Mouse (Mus musculus) neural tube, embryonic 12.5 days (tissue): ENCODE measurements around the gene Itga9. TPM values are rescaled to one million over a fixed set of nuclear protein-coding genes. Genes with fewer than 3 reads are reported as not detected.

Source experiments
- ATAC-seq: fragments of 200-750 bp; cut with Nextera tagmentation; 2 replicates; pipeline ENCODE4 v1.8.0; 2017; ENCODE audit warnings: low read depth, mild to moderate bottlenecking, moderate TSS enrichment, moderate library complexity; ENCODE audit not compliant: low FRiP score
- H3K27ac ChIP-seq: fragments of 300-500 bp; sonication (generic); 2 replicates; pipeline ENCODE4 v1.5.1; 2016
- H3K27me3 ChIP-seq: fragments of 300-500 bp; sonication (generic); replicated peaks from 2 replicates; pipeline ENCODE4 v1.6.1; 2016; ENCODE audit warnings: mild to moderate bottlenecking
- H3K36me3 ChIP-seq: fragments of 300-500 bp; sonication (generic); 2 replicates; pipeline ENCODE4 v1.6.1; 2016; ENCODE audit warnings: mild to moderate bottlenecking
- H3K4me1 ChIP-seq: fragments of 300-500 bp; sonication (generic); 2 replicates; pipeline ENCODE4 v1.6.1; 2016
- H3K4me2 ChIP-seq: fragments of 300-500 bp; sonication (generic); replicated peaks from 2 replicates; pipeline ENCODE4 v1.6.1; 2016; ENCODE audit warnings: mild to moderate bottlenecking
- H3K4me3 ChIP-seq: fragments of 300-500 bp; sonication (generic); 2 replicates; pipeline ENCODE4 v1.5.1; 2016
- H3K9ac ChIP-seq: fragments of 300-500 bp; sonication (generic); 2 replicates; pipeline ENCODE4 v1.6.1; 2016; ENCODE audit warnings: mild to moderate bottlenecking
- H3K9me3 ChIP-seq: fragments of 300-500 bp; sonication (generic); 2 replicates; pipeline ENCODE4 v1.6.1; 2016; ENCODE audit warnings: mild to moderate bottlenecking
- WGBS: fragments of 180-500 bp; shearing (Covaris S2); methylation state at CpG from one replicate; pipeline ENCODE4 v1.1.7; 2016; 5-methylcytosine and 5-hydroxymethylcytosine counted together
- polyA plus RNA-seq: library from polyadenylated mRNA; unstranded; fragments of >200 nt; fragmentation: Nextera tagmentation; extraction: Ambion mirVana; gene quantifications from 2 replicates; pipeline ENCODE4 v1.2.1, GENCODE M21; 2016

Itga9 gene
- 9.4 and 10.7 TPM in 2 replicates for polyA plus RNA-seq

- Histone ChIP-seq H3K4me3 (peak within 1 kb of the TSS; percentile 73), H3K27ac (no peak within 1 kb of the TSS), H3K4me2 (peak within 1 kb of the TSS; percentile 86), H3K36me3 (no peaks in the 10 kb centered on the region), H3K27me3 (peaks cover 36% of the 10 kb centered on the region), H3K9me3 (no peaks in the 10 kb centered on the region), H3K9ac (peak within 1 kb of the TSS; percentile 88), H3K4me1 (peaks cover 9% of the 10 kb centered on the region)
- whole genome bisulfite sequencing = 11% methylated on average over 42 of the region's 42 CpGs
- ATAC-seq = peak; percentile 79
These were observed at the start of gene Itga9 for GRCm38 (mm10) chr9:118606148-118606816. Gene Itga9 (plus strand): TSS chr9:118606690.

- Histone ChIP-seq H3K4me3 (no peak overlapping the region), H3K27ac (no peak overlapping the region), H3K36me3 (peaks cover 85% of the 10 kb centered on the region), H3K4me1 (no peaks in the 10 kb centered on the region), H3K9me3 (no peaks in the 10 kb centered on the region), H3K27me3 (no peaks in the 10 kb centered on the region), H3K4me2 (no peak overlapping the region), H3K9ac (no peak overlapping the region)
- WGBS = 88% methylated on average over 24 of the region's 24 CpGs
- ATAC-seq = no peak
These were observed 49.3 kb upstream of the Itga9 start for GRCm38 (mm10) chr9:118556951-118557780.

- Histone ChIP-seq H3K4me2 (no peak overlapping the region), H3K4me1 (no peaks in the 10 kb centered on the region), H3K27me3 (no peaks in the 10 kb centered on the region), H3K27ac (no peak overlapping the region), H3K9me3 (no peaks in the 10 kb centered on the region), H3K9ac (no peak overlapping the region), H3K4me3 (no peak overlapping the region), H3K36me3 (peaks cover 92% of the 10 kb centered on the region)
- WGBS = 95% methylated on average over 11 of the region's 11 CpGs
- no peak for ATAC-seq
These were observed 43.1 kb upstream of the Itga9 start for GRCm38 (mm10) chr9:118563356-118563755.

GRCm38 (mm10) chr9:118563866-118564265, 42.6 kb upstream of the Itga9 start:
- no peak overlapping the region for H3K27ac ChIP-seq
- H3K9me3 ChIP-seq = no peaks in the 10 kb centered on the region
- H3K36me3 ChIP-seq = peaks cover 88% of the 10 kb centered on the region
- no peaks in the 10 kb centered on the region for H3K27me3 ChIP-seq
- ATAC-seq = no peak
- no peaks in the 10 kb centered on the region for H3K4me1 ChIP-seq
- WGBS = 94% methylated on average over 7 of the region's 7 CpGs
- H3K4me2 ChIP-seq = no peak overlapping the region
- no peak overlapping the region for H3K4me3 ChIP-seq
- H3K9ac ChIP-seq = no peak overlapping the region

GRCm38 (mm10) chr9:118564696-118565095, 41.8 kb upstream of the Itga9 start:
- H3K27me3 ChIP-seq = no peaks in the 10 kb centered on the region
- no peak overlapping the region for H3K4me3 ChIP-seq
- WGBS = 94% methylated on average over 16 of the region's 16 CpGs
- ATAC-seq = no peak
- H3K36me3 ChIP-seq = peaks cover 88% of the 10 kb centered on the region
- no peaks in the 10 kb centered on the region for H3K4me1 ChIP-seq
- H3K9ac ChIP-seq = no peak overlapping the region
- H3K27ac ChIP-seq = no peak overlapping the region
- H3K9me3 ChIP-seq = no peaks in the 10 kb centered on the region
- no peak overlapping the region for H3K4me2 ChIP-seq

GRCm38 (mm10) chr9:118569328-118569727, 37.2 kb upstream of the Itga9 start:
- Histone ChIP-seq H3K36me3 (peaks cover 83% of the 10 kb centered on the region), H3K27ac (no peak overlapping the region), H3K4me1 (no peaks in the 10 kb centered on the region), H3K4me3 (no peak overlapping the region), H3K4me2 (no peak overlapping the region), H3K9me3 (no peaks in the 10 kb centered on the region), H3K9ac (no peak overlapping the region), H3K27me3 (no peaks in the 10 kb centered on the region)
- 81% methylated on average over 6 of the region's 6 CpGs for WGBS
- no peak for ATAC-seq

- Histone ChIP-seq H3K9me3 (no peaks in the 10 kb centered on the region), H3K4me2 (no peak overlapping the region), H3K27ac (no peak overlapping the region), H3K36me3 (peaks cover 80% of the 10 kb centered on the region), H3K27me3 (no peaks in the 10 kb centered on the region), H3K4me1 (no peaks in the 10 kb centered on the region), H3K4me3 (no peak overlapping the region), H3K9ac (no peak overlapping the region)
- ATAC-seq = no peak
- 85% methylated on average over 4 of the region's 4 CpGs for WGBS
These were observed 35.6 kb upstream of the Itga9 start for GRCm38 (mm10) chr9:118570865-118571264.

- Histone ChIP-seq H3K27ac (no peak overlapping the region), H3K27me3 (no peaks in the 10 kb centered on the region), H3K4me3 (no peak overlapping the region), H3K9ac (no peak overlapping the region), H3K9me3 (no peaks in the 10 kb centered on the region), H3K4me1 (no peaks in the 10 kb centered on the region), H3K4me2 (no peak overlapping the region), H3K36me3 (peaks cover 77% of the 10 kb centered on the region)
- 86% methylated on average over 4 of the region's 4 CpGs for WGBS
- no peak for ATAC-seq
These were observed 34.8 kb upstream of the Itga9 start for GRCm38 (mm10) chr9:118571701-118572100.

- Histone ChIP-seq H3K27me3 (no peaks in the 10 kb centered on the region), H3K4me2 (no peak overlapping the region), H3K9ac (no peak overlapping the region), H3K36me3 (peaks cover 77% of the 10 kb centered on the region), H3K4me3 (no peak overlapping the region), H3K9me3 (no peaks in the 10 kb centered on the region), H3K4me1 (no peaks in the 10 kb centered on the region), H3K27ac (no peak overlapping the region)
- WGBS = 96% methylated on average over 5 of the region's 5 CpGs
- ATAC-seq = no peak
These were observed 31.6 kb upstream of the Itga9 start for GRCm38 (mm10) chr9:118574911-118575310.

GRCm38 (mm10) chr9:118580371-118580770, 26.1 kb upstream of the Itga9 start:
- H3K9ac ChIP-seq = no peak overlapping the region
- H3K27me3 ChIP-seq = no peaks in the 10 kb centered on the region
- no peak overlapping the region for H3K4me2 ChIP-seq
- H3K4me3 ChIP-seq = no peak overlapping the region
- H3K9me3 ChIP-seq = no peaks in the 10 kb centered on the region
- H3K4me1 ChIP-seq = no peaks in the 10 kb centered on the region
- H3K36me3 ChIP-seq = peaks cover 52% of the 10 kb centered on the region
- 77% methylated on average over 6 of the region's 6 CpGs for WGBS
- no peak overlapping the region for H3K27ac ChIP-seq
- ATAC-seq = no peak

- Histone ChIP-seq H3K27me3 (no peaks in the 10 kb centered on the region), H3K4me1 (no peaks in the 10 kb centered on the region), H3K4me2 (no peak overlapping the region), H3K9me3 (no peaks in the 10 kb centered on the region), H3K36me3 (peaks cover 37% of the 10 kb centered on the region), H3K27ac (no peak overlapping the region), H3K4me3 (no peak overlapping the region), H3K9ac (no peak overlapping the region)
- ATAC-seq = no peak
- 89% methylated on average over 6 of the region's 6 CpGs for WGBS
These were observed 23.7 kb upstream of the Itga9 start for GRCm38 (mm10) chr9:118582757-118583156.

- H3K9ac ChIP-seq = no peak overlapping the region
- no peak overlapping the region for H3K27ac ChIP-seq
- peaks cover 3% of the 10 kb centered on the region; the same call in 1 of the 2 replicates for H3K4me1 ChIP-seq
- no peaks in the 10 kb centered on the region for H3K27me3 ChIP-seq
- H3K4me3 ChIP-seq = no peak overlapping the region
- H3K4me2 ChIP-seq = no peak overlapping the region
- 82% methylated on average over 1 of the region's 1 CpGs for WGBS
- no peak for ATAC-seq
- no peaks in the 10 kb centered on the region for H3K9me3 ChIP-seq
- H3K36me3 ChIP-seq = peaks cover 19% of the 10 kb centered on the region; the same call in 1 of the 2 replicates
These were observed 21.7 kb upstream of the Itga9 start for GRCm38 (mm10) chr9:118584838-118585237.
